Mouse (Mus musculus) forebrain, postnatal 0 days (tissue): ENCODE measurements around the gene Lyst. TPM values are rescaled to one million over a fixed set of nuclear protein-coding genes. Genes with fewer than 3 reads are reported as not detected.
"Not testable (repeated sequence)": the region's sequence is repeated elsewhere in the genome, so short reads cannot be mapped to it uniquely, and the experiment has no call there.

Experiments used
- ATAC-seq: fragments of 200-750 bp; cut with Nextera tagmentation; 2 replicates; pipeline ENCODE4 v1.8.0; 2017; ENCODE audit warnings: mild to moderate bottlenecking, moderate library complexity
- DNase-seq: peaks from one replicate; pipeline ENCODE4 v3.0.0-alpha.2; 2015
- H3K27ac ChIP-seq: fragments of 300-500 bp; sonication (generic); 2 replicates; pipeline ENCODE4 v1.5.1; 2014; ENCODE audit warnings: low read depth, mild to moderate bottlenecking, antibody characterized with exemption, low read length, moderate library complexity, mixed read lengths
- H3K27me3 ChIP-seq: fragments of 300-500 bp; sonication (generic); 2 replicates; pipeline ENCODE4 v1.6.1; 2014; ENCODE audit warnings: mild to moderate bottlenecking, low read length, mixed read lengths; ENCODE audit not compliant: insufficient read depth
- H3K36me3 ChIP-seq: fragments of 300-500 bp; sonication (generic); 2 replicates; pipeline ENCODE4 v1.6.1; 2014; ENCODE audit warnings: mild to moderate bottlenecking, moderate library complexity; ENCODE audit not compliant: insufficient read depth
- H3K4me1 ChIP-seq: fragments of 300-500 bp; sonication (generic); 2 replicates; pipeline ENCODE4 v1.6.1; 2014; ENCODE audit warnings: antibody characterized with exemption; ENCODE audit not compliant: insufficient read depth
- H3K4me2 ChIP-seq: fragments of 300-500 bp; sonication (generic); 2 replicates; pipeline ENCODE4 v1.6.1; 2014; ENCODE audit warnings: low read depth, mild to moderate bottlenecking, moderate library complexity
- H3K4me3 ChIP-seq: fragments of 300-500 bp; sonication (generic); 2 replicates; pipeline ENCODE4 v1.5.1; 2014; ENCODE audit warnings: low read depth, low read length, mixed read lengths
- H3K9ac ChIP-seq: fragments of 300-500 bp; sonication (generic); 2 replicates; pipeline ENCODE4 v1.6.1; 2014; ENCODE audit warnings: mild to moderate bottlenecking
- H3K9me3 ChIP-seq: fragments of 300-500 bp; sonication (generic); 2 replicates; pipeline ENCODE4 v1.6.1; 2016; ENCODE audit warnings: low read length
- CTCF ChIP-seq: sonication (generic); IDR thresholded peaks from 2 replicates; pipeline ENCODE4 v1.5.1; 2016; ENCODE audit warnings: antibody characterized with exemption, control low read depth, low read depth
- WGBS: fragments of 180-500 bp; shearing (Covaris S2); extraction: QIAGEN DNeasy Blood & Tissue Kit; methylation state at CpG from one replicate; pipeline ENCODE4 v1.1.7; 2014; 5-methylcytosine and 5-hydroxymethylcytosine counted together
- polyA plus RNA-seq: library from polyadenylated mRNA; unstranded; fragments of >200 nt; fragmentation: Nextera tagmentation; extraction: Ambion mirVana; gene quantifications from 2 replicates; pipeline ENCODE4 v1.2.1, GENCODE M21; 2015
- total RNA-seq: library from RNA; depleted of rRNA; stranded (reverse); fragments of >200 nt; gene quantifications from 2 replicates; pipeline ENCODE4 v1.2.3, GENCODE M21; 2014

The Lyst gene
- total and polyA plus RNA-seq, 2 experiments from 2014 or later: 3.5 to 14.2 TPM

DNA sequence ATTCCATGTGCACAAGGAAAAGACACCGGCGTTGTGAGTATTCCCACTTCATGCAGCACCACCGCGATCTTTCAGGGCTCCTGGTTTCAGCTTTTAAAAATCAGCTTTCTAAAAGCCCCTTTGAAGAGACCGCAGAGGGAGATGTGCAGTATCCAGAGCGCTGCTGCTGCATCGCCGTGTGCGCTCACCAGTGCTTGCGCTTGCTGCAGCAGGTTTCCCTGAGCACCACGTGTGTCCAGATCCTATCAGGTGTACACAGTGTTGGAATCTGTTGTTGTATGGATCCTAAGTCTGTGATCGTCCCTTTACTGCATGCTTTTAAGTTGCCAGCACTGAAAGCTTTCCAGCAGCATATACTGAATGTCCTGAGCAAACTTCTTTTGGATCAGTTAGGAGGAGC lies 45.0 kb downstream of the Lyst start:
- no peak overlapping the region for H3K4me2 ChIP-seq
- 32% methylated on average over 12 of the region's 12 CpGs for WGBS
- H3K36me3 ChIP-seq: 0 out of 2 replicates have a peak, but pooled peaks cover 5% of the 10 kb centered on the region
- no peak for DNase-seq
- no peak for TF ChIP-seq CTCF
- ATAC-seq: no peak
- H3K9me3 ChIP-seq: no peaks in the 10 kb centered on the region
- no peaks in the 10 kb centered on the region for H3K4me1 ChIP-seq
- H3K27ac ChIP-seq: no peak overlapping the region
- H3K27me3 ChIP-seq: no peaks in the 10 kb centered on the region
- no peak overlapping the region for H3K4me3 ChIP-seq
- no peak overlapping the region for H3K9ac ChIP-seq

DNA sequence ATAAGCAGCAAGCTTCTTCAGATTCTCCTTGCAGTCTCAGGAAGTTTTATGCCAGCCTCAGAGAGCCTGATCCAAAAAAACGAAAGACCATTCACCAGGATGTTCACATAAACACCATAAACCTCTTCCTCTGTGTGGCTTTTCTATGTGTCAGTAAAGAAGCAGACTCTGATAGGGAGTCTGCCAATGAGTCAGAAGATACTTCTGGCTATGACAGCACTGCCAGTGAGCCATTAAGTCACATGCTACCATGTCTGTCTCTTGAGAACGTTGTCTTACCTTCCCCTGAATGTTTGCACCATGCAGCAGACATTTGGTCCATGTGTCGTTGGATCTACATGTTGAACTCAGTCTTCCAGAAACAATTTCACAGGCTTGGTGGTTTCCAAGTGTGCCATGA lies 47.4 kb downstream of the Lyst start:
- H3K27ac ChIP-seq: no peak overlapping the region
- H3K9ac ChIP-seq: no peak overlapping the region
- 67% methylated on average over 3 of the region's 3 CpGs for WGBS
- H3K9me3 ChIP-seq: no peaks in the 10 kb centered on the region
- TF ChIP-seq CTCF: no peak
- no peak for DNase-seq
- H3K4me2 ChIP-seq: no peak overlapping the region
- H3K4me1 ChIP-seq: no peaks in the 10 kb centered on the region
- ATAC-seq: no peak
- H3K4me3 ChIP-seq: no peak overlapping the region
- 0 out of 2 replicates have a peak, but pooled peaks cover 5% of the 10 kb centered on the region for H3K36me3 ChIP-seq
- H3K27me3 ChIP-seq: no peaks in the 10 kb centered on the region

DNA sequence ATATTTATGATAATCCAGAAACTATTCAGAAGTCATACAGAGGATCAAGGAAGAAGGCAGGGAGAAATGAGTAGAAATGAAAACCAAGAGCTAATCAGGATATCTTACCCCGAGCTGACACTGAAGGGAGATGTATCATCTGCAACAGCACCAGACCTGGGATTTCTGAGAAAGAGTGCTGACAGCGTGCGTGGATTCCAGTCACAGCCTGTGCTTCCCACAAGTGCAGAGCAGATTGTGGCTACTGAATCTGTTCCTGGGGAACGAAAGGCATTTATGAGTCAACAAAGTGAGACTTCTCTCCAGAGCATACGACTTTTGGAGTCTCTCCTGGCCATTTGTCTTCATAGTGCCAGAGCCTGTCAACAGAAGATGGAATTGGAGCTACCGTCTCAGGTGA lies 47.8 kb downstream of the Lyst start:
- Histone ChIP-seq H3K4me3 (no peak overlapping the region), H3K36me3 (0 out of 2 replicates have a peak, but pooled peaks cover 5% of the 10 kb centered on the region), H3K4me2 (no peak overlapping the region), H3K27ac (no peak overlapping the region), H3K9me3 (no peaks in the 10 kb centered on the region), H3K4me1 (no peaks in the 10 kb centered on the region), H3K27me3 (no peaks in the 10 kb centered on the region), H3K9ac (no peak overlapping the region)
- WGBS: 74% methylated on average over 6 of the region's 6 CpGs
- no peak for ATAC-seq
- no peak for TF ChIP-seq CTCF
- no peak for DNase-seq

DNA sequence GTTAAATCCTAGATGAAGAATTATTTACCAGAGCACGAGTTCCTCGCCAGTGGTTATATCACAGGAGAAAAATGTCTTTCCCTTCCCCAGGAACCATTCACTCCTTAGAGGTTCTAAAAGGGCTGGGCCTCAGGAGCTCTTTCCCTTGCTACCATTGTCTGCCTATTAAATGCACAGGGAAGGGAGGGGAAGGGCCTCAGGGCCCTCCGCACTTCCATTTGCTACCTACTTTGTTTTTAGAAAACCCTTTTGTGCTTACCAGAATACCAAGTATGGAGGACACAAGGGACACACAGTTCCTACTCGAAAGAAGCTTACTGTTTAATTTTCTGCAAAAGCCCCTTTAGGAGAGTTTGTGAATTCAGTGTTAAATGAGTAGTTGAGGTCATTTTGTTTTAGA lies 48.5 kb downstream of the Lyst start:
- TF ChIP-seq CTCF: no peak
- ATAC-seq: no peak
- 9% methylated on average over 4 of the region's 4 CpGs for WGBS
- no peak overlapping the region for H3K4me2 ChIP-seq
- no peaks in the 10 kb centered on the region for H3K9me3 ChIP-seq
- no peak overlapping the region for H3K9ac ChIP-seq
- 0 out of 2 replicates have a peak, but pooled peaks cover 5% of the 10 kb centered on the region for H3K36me3 ChIP-seq
- no peaks in the 10 kb centered on the region for H3K4me1 ChIP-seq
- no peak for DNase-seq
- H3K4me3 ChIP-seq: no peak overlapping the region
- no peak overlapping the region for H3K27ac ChIP-seq
- no peaks in the 10 kb centered on the region for H3K27me3 ChIP-seq

DNA sequence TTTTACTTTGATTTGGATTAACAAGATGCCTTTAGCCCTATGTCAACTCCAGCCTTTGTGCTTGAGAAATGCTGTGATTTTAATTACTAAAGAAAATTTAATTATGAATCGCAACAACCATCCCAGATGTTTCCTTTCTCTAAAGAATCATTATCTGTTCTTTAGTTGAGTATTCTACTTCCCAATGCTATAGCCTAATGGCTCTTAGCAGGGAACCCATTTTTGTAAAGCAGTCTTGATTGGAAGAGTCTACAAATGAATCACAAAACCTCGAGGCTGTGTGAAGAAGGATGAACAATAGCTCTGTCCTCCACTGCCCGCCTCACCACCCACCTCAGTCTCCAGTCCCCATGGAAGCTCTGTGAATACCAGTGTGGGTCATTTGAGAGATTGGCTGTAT lies 57.1 kb downstream of the Lyst start:
- no peak for TF ChIP-seq CTCF
- DNase-seq: no peak

DNA sequence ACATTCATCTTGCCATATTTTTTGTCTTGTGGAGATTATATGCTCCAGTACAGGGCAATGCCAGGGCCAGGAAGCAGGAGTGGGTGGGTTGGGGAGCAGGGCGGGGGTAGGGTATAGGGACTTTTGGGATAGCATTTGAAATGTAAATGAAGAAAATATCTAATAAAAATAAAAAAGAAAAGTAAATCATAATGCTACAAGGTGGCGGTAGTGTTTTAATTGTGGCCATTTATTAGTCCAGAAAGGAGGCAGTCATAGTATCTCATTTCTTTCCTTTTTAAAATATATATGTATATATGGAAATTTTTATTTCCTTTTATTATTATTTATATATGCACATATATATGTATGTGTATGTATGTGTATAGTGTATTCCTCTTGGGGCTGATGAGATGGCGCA lies 65.3 kb downstream of the Lyst start:
- Histone ChIP-seq H3K4me1 (no peaks in the 10 kb centered on the region), H3K36me3 (peaks cover 10% of the 10 kb centered on the region; the same call in 1 of the 2 replicates), H3K4me3 (no peak overlapping the region), H3K27me3 (no peaks in the 10 kb centered on the region), H3K9ac (no peak overlapping the region), H3K4me2 (no peak overlapping the region), H3K27ac (no peak overlapping the region), H3K9me3 (no peaks in the 10 kb centered on the region)
- ATAC-seq: no peak
- over 99% methylated on average over 3 of the region's 3 CpGs for WGBS
- DNase-seq: no peak
- TF ChIP-seq CTCF: no peak

More for the DNA sequence above, 57.1 kb downstream of the Lyst start:
- Histone ChIP-seq H3K4me1 (no peaks in the 10 kb centered on the region), H3K27ac (no peak overlapping the region), H3K36me3 (peaks cover 7% of the 10 kb centered on the region; the same call in 1 of the 2 replicates), H3K4me3 (no peak overlapping the region), H3K9me3 (no peaks in the 10 kb centered on the region), H3K9ac (no peak overlapping the region), H3K27me3 (no peaks in the 10 kb centered on the region), H3K4me2 (no peak overlapping the region)
- 36% methylated on average over 3 of the region's 3 CpGs for WGBS
- no peak for ATAC-seq

DNA sequence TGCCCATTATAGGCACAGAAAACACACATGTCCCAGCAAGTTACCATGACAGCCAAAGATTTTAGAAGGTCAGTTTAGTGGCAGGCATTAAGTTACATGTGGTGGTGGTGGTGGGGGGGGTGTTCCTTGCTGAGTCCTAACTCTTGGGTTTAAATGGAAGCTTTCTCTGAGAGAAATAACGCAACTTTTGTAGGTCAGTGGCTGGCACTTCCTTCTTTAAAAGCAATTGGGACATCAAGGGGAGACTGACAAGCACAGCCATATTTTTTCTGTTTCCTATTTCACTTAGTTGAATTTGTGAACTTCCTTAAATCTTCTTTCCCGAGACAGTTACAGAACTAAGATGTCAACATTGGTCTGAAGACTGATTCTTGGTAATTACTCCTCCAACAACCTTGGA lies 75.9 kb downstream of the Lyst start:
- H3K27me3 ChIP-seq, H3K4me3 ChIP-seq, H3K9ac ChIP-seq, H3K4me2 ChIP-seq, H3K9me3 ChIP-seq, H3K27ac ChIP-seq, H3K4me1 ChIP-seq, DNase-seq, ATAC-seq: not testable (repeated sequence)
- WGBS: 91% methylated on average over 2 of the region's 2 CpGs
- H3K36me3 ChIP-seq: peaks cover 13% of the 10 kb centered on the region

DNA sequence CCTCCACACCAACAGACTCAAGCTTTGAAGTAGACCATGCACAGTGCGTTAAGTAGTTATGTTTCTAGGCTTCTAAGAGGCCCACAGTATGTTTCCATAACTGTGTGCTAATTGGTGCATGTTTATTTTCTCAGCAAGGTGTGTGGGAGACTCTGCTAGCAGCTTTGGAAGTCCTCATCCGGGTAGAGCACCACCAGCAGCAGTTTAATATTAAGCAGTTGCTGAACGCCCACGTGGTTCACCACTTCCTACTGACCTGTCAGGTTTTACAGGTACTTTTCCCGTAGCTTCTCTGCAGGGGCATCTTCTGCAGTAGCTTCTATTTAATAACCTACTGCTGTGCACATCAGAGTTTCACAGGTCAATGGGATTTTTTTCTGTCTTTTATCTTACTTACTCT lies 80.5 kb downstream of the Lyst start:
- no peak overlapping the region for H3K27ac ChIP-seq
- H3K4me1 ChIP-seq: no peaks in the 10 kb centered on the region
- 63% methylated on average over 5 of the region's 5 CpGs for WGBS
- no peak for TF ChIP-seq CTCF
- H3K4me3 ChIP-seq: no peak overlapping the region
- no peak for DNase-seq
- H3K9me3 ChIP-seq: no peaks in the 10 kb centered on the region
- H3K9ac ChIP-seq: no peak overlapping the region
- no peak overlapping the region for H3K4me2 ChIP-seq
- peaks cover 14% of the 10 kb centered on the region for H3K36me3 ChIP-seq
- ATAC-seq: no peak
- no peaks in the 10 kb centered on the region for H3K27me3 ChIP-seq
